Mouse (Mus musculus) forebrain, embryonic 13.5 days (tissue): Measurements from ENCODE around the gene Npepps. TPM values are rescaled to one million over a fixed set of nuclear protein-coding genes. Genes with fewer than 3 reads are reported as not detected.

ENCODE experiments used
- ATAC-seq: fragments of 200-750 bp; cut with Nextera tagmentation; 2 replicates; pipeline ENCODE4 v1.8.0; 2017
- H3K27ac ChIP-seq: fragments of 300-500 bp; sonication (generic); 2 replicates; pipeline ENCODE4 v1.5.1; 2015; ENCODE audit warnings: inconsistent platforms, mild to moderate bottlenecking, moderate library complexity
- H3K27me3 ChIP-seq: fragments of 300-500 bp; sonication (generic); 2 replicates; pipeline ENCODE4 v1.6.1; 2015; ENCODE audit warnings: mild to moderate bottlenecking, inconsistent platforms
- H3K36me3 ChIP-seq: fragments of 300-500 bp; sonication (generic); 2 replicates; pipeline ENCODE4 v1.6.1; 2015; ENCODE audit warnings: mild to moderate bottlenecking, inconsistent platforms; ENCODE audit not compliant: poor library complexity, severe bottlenecking
- H3K4me1 ChIP-seq: fragments of 300-500 bp; sonication (generic); 2 replicates; pipeline ENCODE4 v1.6.1; 2015; ENCODE audit warnings: inconsistent platforms
- H3K4me2 ChIP-seq: fragments of 300-500 bp; sonication (generic); 2 replicates; pipeline ENCODE4 v1.6.1; 2015; ENCODE audit warnings: inconsistent platforms, mild to moderate bottlenecking, moderate library complexity
- H3K4me3 ChIP-seq: fragments of 300-500 bp; sonication (generic); 2 replicates; pipeline ENCODE4 v1.5.1; 2015; ENCODE audit warnings: mild to moderate bottlenecking, inconsistent platforms
- H3K9ac ChIP-seq: fragments of 300-500 bp; sonication (generic); 2 replicates; pipeline ENCODE4 v1.6.1; 2015; ENCODE audit warnings: mild to moderate bottlenecking, inconsistent platforms
- H3K9me3 ChIP-seq: fragments of 300-500 bp; sonication (generic); replicated peaks from 2 replicates; pipeline ENCODE4 v1.6.1; 2016; ENCODE audit warnings: inconsistent platforms
- WGBS: fragments of 180-500 bp; shearing (Covaris S2); methylation state at CpG from one replicate; pipeline ENCODE4 v1.1.7; 2015; 5-methylcytosine and 5-hydroxymethylcytosine counted together
- polyA plus RNA-seq: library from polyadenylated mRNA; unstranded; fragments of >200 nt; fragmentation: Nextera tagmentation; extraction: Ambion mirVana; gene quantifications from 2 replicates; pipeline ENCODE4 v1.2.1, GENCODE M21; 2015

Npepps gene
- polyA plus RNA-seq, 1 experiment from 2014 or later = 131 TPM

- no peaks in the 10 kb centered on the region for H3K9me3 ChIP-seq
- peaks cover 14% of the 10 kb centered on the region for H3K36me3 ChIP-seq
- H3K9ac ChIP-seq = peak overlapping the region; percentile 34; the same call in 1 of the 2 replicates
- ATAC-seq = no peak
- peak overlapping the region; percentile 95 for H3K27ac ChIP-seq
- peak overlapping the region; percentile 84 for H3K4me2 ChIP-seq
- peaks cover 37% of the 10 kb centered on the region for H3K4me1 ChIP-seq
- peak overlapping the region; percentile 91 for H3K4me3 ChIP-seq
- H3K27me3 ChIP-seq = no peaks in the 10 kb centered on the region
- 27% methylated on average over 3 of the region's 3 CpGs for WGBS
Measured at GRCm38 (mm10) chr11:97189231-97189630, 91.2 kb downstream of the Npepps start.

- H3K27me3 ChIP-seq = no peaks in the 10 kb centered on the region
- WGBS = 1% methylated on average over 15 of the region's 15 CpGs
- peak overlapping the region; percentile 95 for H3K27ac ChIP-seq
- peak overlapping the region; percentile 79 for H3K9ac ChIP-seq
- no peak for ATAC-seq
- H3K4me3 ChIP-seq = peak overlapping the region; percentile 91
- peaks cover 20% of the 10 kb centered on the region for H3K36me3 ChIP-seq
- H3K4me1 ChIP-seq = peaks cover 39% of the 10 kb centered on the region
- no peaks in the 10 kb centered on the region for H3K9me3 ChIP-seq
- H3K4me2 ChIP-seq = peak overlapping the region; percentile 84
Measured at GRCm38 (mm10) chr11:97188643-97188955, 91.8 kb downstream of the Npepps start.

DNA sequence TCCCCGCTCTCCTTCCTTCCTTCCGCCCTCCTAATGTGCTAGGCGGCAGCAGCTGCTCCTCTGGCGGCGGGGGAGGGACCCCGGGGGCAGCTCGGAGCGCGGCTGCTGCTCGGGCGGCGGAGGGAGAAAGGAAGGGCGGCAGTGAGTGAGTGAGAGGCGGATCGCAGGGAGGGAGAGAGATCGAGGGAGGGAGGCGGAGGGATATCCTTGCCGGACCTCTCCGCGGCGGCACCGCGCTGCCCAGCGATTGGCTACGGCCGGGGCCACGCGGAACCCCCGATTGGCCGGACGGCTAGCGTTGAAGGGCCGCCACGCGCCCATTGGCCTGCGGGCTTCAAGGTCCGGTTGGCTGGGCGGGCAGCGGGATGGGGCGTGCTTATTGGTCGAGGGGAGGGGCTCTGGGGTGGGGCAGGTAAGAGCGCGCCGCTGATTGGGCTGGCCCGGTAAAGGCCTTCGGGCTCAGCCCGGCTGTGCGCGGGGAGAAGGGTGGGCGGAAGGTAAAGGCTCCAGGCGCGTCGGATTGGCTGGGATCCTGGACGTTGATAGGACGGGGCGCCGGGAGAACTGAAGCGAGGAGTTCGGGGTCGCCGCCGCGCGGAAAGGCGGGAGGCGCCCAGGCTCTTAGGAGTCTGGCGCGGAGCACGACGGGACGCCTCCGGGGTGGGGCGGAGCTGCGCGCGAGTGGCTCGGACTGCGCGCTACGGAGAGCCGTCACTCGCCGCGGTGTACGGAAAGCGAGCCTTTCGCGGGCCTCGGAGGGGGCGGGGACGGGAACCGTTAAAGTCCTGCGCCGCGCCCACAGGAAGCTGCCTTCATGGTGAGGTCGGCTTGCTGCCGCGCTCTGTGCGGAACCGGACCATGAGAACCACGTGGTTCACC lies 92.4 kb downstream of the Npepps start, which contains the start of gene Kpnb1:
Gene Kpnb1, minus strand, starts transcription at position 118 of the 879 bp plus-strand sequence.
- H3K4me2 ChIP-seq = peak within 1 kb of the TSS; percentile 84
- H3K27ac ChIP-seq = peak within 1 kb of the TSS; percentile 98
- peak within 1 kb of the TSS; percentile 91 for H3K4me3 ChIP-seq
- H3K27me3 ChIP-seq = no peaks in the 10 kb centered on the region
- peaks cover 45% of the 10 kb centered on the region for H3K4me1 ChIP-seq
- H3K9me3 ChIP-seq = no peaks in the 10 kb centered on the region
- WGBS = under 1% methylated on average over 99 of the region's 101 CpGs
- ATAC-seq = peak; percentile 96
- H3K9ac ChIP-seq = peak within 1 kb of the TSS; percentile 93
- peaks cover 26% of the 10 kb centered on the region for H3K36me3 ChIP-seq

DNA sequence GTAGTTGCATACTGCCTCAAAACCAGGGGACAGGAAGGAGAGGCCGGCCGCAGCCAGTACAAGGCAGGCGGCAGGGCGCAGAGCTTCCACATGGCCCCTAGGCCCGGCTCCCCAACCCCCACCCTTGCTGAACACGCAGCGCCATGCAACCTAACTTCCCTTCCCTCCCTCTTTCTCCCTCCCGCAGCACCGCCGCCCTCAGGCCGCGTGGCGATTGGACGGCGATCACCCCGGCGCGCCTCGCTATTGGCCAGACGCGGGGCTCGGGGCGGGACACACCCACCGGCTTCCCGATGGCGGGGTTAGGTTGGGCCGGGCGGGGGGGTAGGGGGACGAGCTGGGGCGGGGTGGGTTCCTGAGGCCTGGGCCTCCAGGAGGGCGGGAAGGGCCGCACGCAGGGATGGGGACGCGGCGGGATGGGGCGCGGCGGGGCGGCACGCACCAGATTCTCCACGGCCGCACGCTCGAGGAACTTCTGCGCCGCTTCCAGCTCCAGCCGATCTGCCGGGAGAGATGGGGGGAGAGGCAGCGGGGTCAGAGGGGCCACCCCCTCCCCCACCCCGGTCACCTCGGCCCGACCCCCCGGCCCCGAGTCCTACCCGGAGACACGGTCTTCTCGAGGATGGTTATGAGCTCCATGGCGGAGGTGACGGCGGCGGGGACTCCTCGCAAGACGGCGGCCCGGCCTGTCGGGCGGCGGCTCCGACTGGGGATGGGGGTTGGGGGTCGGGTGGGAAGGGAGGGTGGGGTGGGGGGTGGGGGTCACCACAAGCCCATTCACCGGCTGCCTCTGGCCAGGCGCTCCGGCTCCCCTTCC lies 93.3 kb downstream of the Npepps start:
- Histone ChIP-seq H3K4me3 (peak overlapping the region; percentile 91), H3K4me2 (peak overlapping the region; percentile 83), H3K9ac (peak overlapping the region; percentile 93), H3K36me3 (peaks cover 34% of the 10 kb centered on the region), H3K27me3 (no peaks in the 10 kb centered on the region), H3K4me1 (peaks cover 46% of the 10 kb centered on the region), H3K9me3 (no peaks in the 10 kb centered on the region), H3K27ac (peak overlapping the region; percentile 98)
- peak; percentile 73 for ATAC-seq
- 0% methylated on average over 54 of the region's 74 CpGs for WGBS

GRCm38 (mm10) chr11:97185704-97186614 lies 94.5 kb downstream of the Npepps start:
- peaks cover 46% of the 10 kb centered on the region for H3K36me3 ChIP-seq
- H3K4me2 ChIP-seq = peak overlapping the region; percentile 83
- no peaks in the 10 kb centered on the region for H3K27me3 ChIP-seq
- H3K4me1 ChIP-seq = peaks cover 46% of the 10 kb centered on the region
- H3K27ac ChIP-seq = no peak overlapping the region
- peak overlapping the region; percentile 74; the same call in 1 of the 2 replicates for H3K9ac ChIP-seq
- H3K4me3 ChIP-seq = peak overlapping the region; percentile 91
- H3K9me3 ChIP-seq = no peaks in the 10 kb centered on the region
- WGBS = 66% methylated on average over 5 of the region's 5 CpGs
- ATAC-seq = no peak

GRCm38 (mm10) chr11:97184875-97185274 lies 95.6 kb downstream of the Npepps start:
- H3K36me3 ChIP-seq = peaks cover 57% of the 10 kb centered on the region
- H3K27me3 ChIP-seq = no peaks in the 10 kb centered on the region
- peaks cover 46% of the 10 kb centered on the region for H3K4me1 ChIP-seq
- H3K4me3 ChIP-seq = no peak overlapping the region
- no peaks in the 10 kb centered on the region for H3K9me3 ChIP-seq
- no peak overlapping the region for H3K4me2 ChIP-seq
- WGBS = 80% methylated on average over 5 of the region's 5 CpGs
- no peak overlapping the region for H3K27ac ChIP-seq
- H3K9ac ChIP-seq = peak overlapping the region; percentile 35; the same call in 1 of the 2 replicates
- no peak for ATAC-seq

- no peak overlapping the region for H3K27ac ChIP-seq
- WGBS = 93% methylated on average over 3 of the region's 3 CpGs
- H3K27me3 ChIP-seq = no peaks in the 10 kb centered on the region
- peaks cover 35% of the 10 kb centered on the region for H3K4me1 ChIP-seq
- no peak overlapping the region for H3K4me2 ChIP-seq
- H3K36me3 ChIP-seq = peaks cover 81% of the 10 kb centered on the region
- no peaks in the 10 kb centered on the region for H3K9me3 ChIP-seq
- no peak overlapping the region for H3K9ac ChIP-seq
- no peak for ATAC-seq
- H3K4me3 ChIP-seq = no peak overlapping the region
Measured at GRCm38 (mm10) chr11:97182446-97182845, 98.0 kb downstream of the Npepps start.

GRCm38 (mm10) chr11:97181061-97181460 lies 99.4 kb downstream of the Npepps start:
- Histone ChIP-seq H3K4me3 (no peak overlapping the region), H3K9me3 (no peaks in the 10 kb centered on the region), H3K27me3 (no peaks in the 10 kb centered on the region), H3K4me2 (no peak overlapping the region), H3K36me3 (peaks cover 94% of the 10 kb centered on the region), H3K27ac (no peak overlapping the region), H3K9ac (no peak overlapping the region), H3K4me1 (peaks cover 28% of the 10 kb centered on the region)
- no peak for ATAC-seq
- WGBS = 85% methylated on average over 5 of the region's 5 CpGs

DNA sequence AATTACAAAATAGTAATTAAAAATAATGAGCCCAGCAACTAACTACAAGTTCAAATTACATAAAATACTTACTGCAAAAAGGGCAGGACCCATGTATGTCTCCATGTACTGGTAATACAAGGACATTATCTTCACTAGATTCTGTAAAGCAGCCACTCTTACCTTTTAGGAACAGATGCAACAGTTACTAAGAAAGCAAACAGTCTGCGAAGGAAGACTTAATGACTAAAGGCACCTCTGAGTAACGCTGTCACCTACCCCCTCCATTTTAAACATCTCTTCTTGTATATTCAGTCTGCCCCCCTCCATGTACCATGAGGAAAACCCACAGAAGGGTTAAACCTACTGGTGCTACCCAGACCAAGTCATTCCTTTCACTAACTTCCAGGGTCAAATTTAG lies 102.2 kb downstream of the Npepps start:
- Histone ChIP-seq H3K4me1 (peaks cover 3% of the 10 kb centered on the region; the same call in 1 of the 2 replicates), H3K4me3 (no peak overlapping the region), H3K4me2 (no peak overlapping the region), H3K36me3 (peaks cover 99% of the 10 kb centered on the region), H3K9me3 (no peaks in the 10 kb centered on the region), H3K9ac (no peak overlapping the region), H3K27me3 (no peaks in the 10 kb centered on the region), H3K27ac (no peak overlapping the region)
- no peak for ATAC-seq
- 94% methylated on average over 2 of the region's 2 CpGs for WGBS

- peaks cover 98% of the 10 kb centered on the region for H3K36me3 ChIP-seq
- no peak overlapping the region for H3K4me2 ChIP-seq
- H3K27me3 ChIP-seq = no peaks in the 10 kb centered on the region
- H3K9me3 ChIP-seq = no peaks in the 10 kb centered on the region
- no peak overlapping the region for H3K27ac ChIP-seq
- 66% methylated on average over 3 of the region's 3 CpGs for WGBS
- no peaks in the 10 kb centered on the region for H3K4me1 ChIP-seq
- ATAC-seq = no peak
- H3K4me3 ChIP-seq = no peak overlapping the region
- H3K9ac ChIP-seq = no peak overlapping the region
Measured at GRCm38 (mm10) chr11:97176851-97177250, 103.6 kb downstream of the Npepps start.

DNA sequence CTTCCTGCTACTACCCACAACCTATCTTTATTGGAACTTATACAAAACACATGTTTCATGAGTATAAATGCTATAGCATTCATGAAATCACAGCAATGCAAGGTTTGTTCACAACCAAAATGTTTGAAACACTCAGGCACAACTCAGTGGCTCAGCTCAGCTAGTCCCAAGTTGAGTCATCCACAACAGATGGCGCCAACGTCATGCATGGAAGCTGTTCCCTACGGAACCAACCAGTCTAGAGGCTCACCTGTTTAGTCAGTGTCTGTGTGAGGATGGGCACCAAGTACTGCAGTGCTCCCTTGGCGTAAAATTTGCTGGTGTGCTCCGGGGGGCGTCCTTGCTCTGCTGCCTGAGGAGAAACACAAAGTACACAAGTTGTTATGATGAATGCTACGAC lies 104.9 kb downstream of the Npepps start:
- no peaks in the 10 kb centered on the region for H3K9me3 ChIP-seq
- no peak overlapping the region for H3K27ac ChIP-seq
- H3K9ac ChIP-seq = no peak overlapping the region
- no peaks in the 10 kb centered on the region for H3K4me1 ChIP-seq
- peaks cover 98% of the 10 kb centered on the region for H3K36me3 ChIP-seq
- H3K4me2 ChIP-seq = no peak overlapping the region
- WGBS = 95% methylated on average over 7 of the region's 7 CpGs
- no peak for ATAC-seq
- H3K27me3 ChIP-seq = no peaks in the 10 kb centered on the region
- H3K4me3 ChIP-seq = no peak overlapping the region
